Mouse (Mus musculus): ENCODE measurements at regions not wholly inside any gene's neighbourhood (a gene's known extent, or its start where the extent isn't known, plus 50 kb on each side); places are given as distances from the start of the nearest gene placed in this dataset.

GRCm38 (mm10) chr2:63513554-63514226 lies 329.6 kb upstream of the Kcnh7 start:
- 53% methylated on average over 1 of the region's 1 CpGs for WGBS
- Histone ChIP-seq H3K9me3 (ENCODE audit: control insufficient read depth, low read length) (no peaks in the 10 kb centered on the region), H3K9ac (ENCODE audit: low read length) (no peak overlapping the region), H3K36me3 (ENCODE audit: control insufficient read depth, insufficient read depth, low read length) (no peaks in the 10 kb centered on the region), H3K27ac (replicated peaks in 1 of 2; ENCODE audit: control insufficient read depth in 1 of 2, insufficient read depth in 1 of 2, low read depth in 2 of 2, low read length in 2 of 2) (no peak overlapping the region), H3K4me3 (ENCODE audit: control insufficient read depth in 1 of 2, insufficient read depth in 1 of 2, low read depth in 1 of 2, low read length in 2 of 2) (no peak overlapping the region), H3K27me3 (ENCODE audit: control insufficient read depth, insufficient read depth, low read length) (no peaks in the 10 kb centered on the region), H3K4me2 (ENCODE audit: low read length) (no peak overlapping the region), H3K4me1 (ENCODE audit: control insufficient read depth in 2 of 2, insufficient read depth in 2 of 2, low read length in 2 of 2) (no peaks in the 10 kb centered on the region)
- ATAC-seq (ENCODE audit: insufficient number of reproducible peaks, insufficient read depth, low FRiP score, low read depth) = no peak

- Histone ChIP-seq H3K36me3 (ENCODE audit: control insufficient read depth, insufficient read depth, low read length) (no peaks in the 10 kb centered on the region), H3K9me3 (ENCODE audit: control insufficient read depth, low read length) (no peaks in the 10 kb centered on the region), H3K27me3 (ENCODE audit: control insufficient read depth, insufficient read depth, low read length) (no peaks in the 10 kb centered on the region), H3K9ac (ENCODE audit: low read length) (no peak overlapping the region), H3K27ac (replicated peaks in 1 of 2; ENCODE audit: control insufficient read depth in 1 of 2, insufficient read depth in 1 of 2, low read depth in 2 of 2, low read length in 2 of 2) (no peak overlapping the region), H3K4me1 (ENCODE audit: control insufficient read depth in 2 of 2, insufficient read depth in 2 of 2, low read length in 2 of 2) (no peaks in the 10 kb centered on the region), H3K4me3 (ENCODE audit: control insufficient read depth in 1 of 2, insufficient read depth in 1 of 2, low read depth in 1 of 2, low read length in 2 of 2) (no peak overlapping the region), H3K4me2 (ENCODE audit: low read length) (no peak overlapping the region)
- WGBS = 10% methylated on average over 3 of the region's 3 CpGs
- ATAC-seq (ENCODE audit: insufficient number of reproducible peaks, insufficient read depth, low FRiP score, low read depth) = no peak
Measured at GRCm38 (mm10) chr2:63503939-63504338, 319.9 kb upstream of the Kcnh7 start.

GRCm38 (mm10) chr2:63476411-63476810 lies 292.3 kb upstream of the Kcnh7 start:
- no peak for ATAC-seq (ENCODE audit: insufficient number of reproducible peaks, insufficient read depth, low FRiP score, low read depth)
- Histone ChIP-seq H3K4me2 (ENCODE audit: low read length) (no peak overlapping the region), H3K4me3 (ENCODE audit: control insufficient read depth in 1 of 2, insufficient read depth in 1 of 2, low read depth in 1 of 2, low read length in 2 of 2) (no peak overlapping the region), H3K9me3 (ENCODE audit: control insufficient read depth, low read length) (no peaks in the 10 kb centered on the region), H3K27me3 (ENCODE audit: control insufficient read depth, insufficient read depth, low read length) (no peaks in the 10 kb centered on the region), H3K4me1 (ENCODE audit: control insufficient read depth in 2 of 2, insufficient read depth in 2 of 2, low read length in 2 of 2) (no peaks in the 10 kb centered on the region), H3K9ac (ENCODE audit: low read length) (no peak overlapping the region), H3K27ac (replicated peaks in 1 of 2; ENCODE audit: control insufficient read depth in 1 of 2, insufficient read depth in 1 of 2, low read depth in 2 of 2, low read length in 2 of 2) (no peak overlapping the region), H3K36me3 (ENCODE audit: control insufficient read depth, insufficient read depth, low read length) (no peaks in the 10 kb centered on the region)
- 63% methylated on average over 5 of the region's 5 CpGs for WGBS

- Histone ChIP-seq H3K27ac (replicated peaks in 1 of 2; ENCODE audit: control insufficient read depth in 1 of 2, insufficient read depth in 1 of 2, low read depth in 2 of 2, low read length in 2 of 2) (no peak overlapping the region), H3K4me2 (ENCODE audit: low read length) (no peak overlapping the region), H3K27me3 (ENCODE audit: control insufficient read depth, insufficient read depth, low read length) (no peaks in the 10 kb centered on the region), H3K4me3 (ENCODE audit: control insufficient read depth in 1 of 2, insufficient read depth in 1 of 2, low read depth in 1 of 2, low read length in 2 of 2) (no peak overlapping the region), H3K9me3 (ENCODE audit: control insufficient read depth, low read length) (no peaks in the 10 kb centered on the region), H3K9ac (ENCODE audit: low read length) (no peak overlapping the region), H3K36me3 (ENCODE audit: control insufficient read depth, insufficient read depth, low read length) (no peaks in the 10 kb centered on the region), H3K4me1 (ENCODE audit: control insufficient read depth in 2 of 2, insufficient read depth in 2 of 2, low read length in 2 of 2) (no peaks in the 10 kb centered on the region)
- no peak for ATAC-seq (ENCODE audit: insufficient number of reproducible peaks, insufficient read depth, low FRiP score, low read depth)
Measured at GRCm38 (mm10) chr2:63475255-63475654, 291.2 kb upstream of the Kcnh7 start.

GRCm38 (mm10) chr2:63473699-63474098 lies 289.6 kb upstream of the Kcnh7 start:
- Histone ChIP-seq H3K4me2 (ENCODE audit: low read length) (no peak overlapping the region), H3K4me1 (ENCODE audit: control insufficient read depth in 2 of 2, insufficient read depth in 2 of 2, low read length in 2 of 2) (no peaks in the 10 kb centered on the region), H3K27me3 (ENCODE audit: control insufficient read depth, insufficient read depth, low read length) (no peaks in the 10 kb centered on the region), H3K4me3 (ENCODE audit: control insufficient read depth in 1 of 2, insufficient read depth in 1 of 2, low read depth in 1 of 2, low read length in 2 of 2) (no peak overlapping the region), H3K27ac (replicated peaks in 1 of 2; ENCODE audit: control insufficient read depth in 1 of 2, insufficient read depth in 1 of 2, low read depth in 2 of 2, low read length in 2 of 2) (no peak overlapping the region), H3K36me3 (ENCODE audit: control insufficient read depth, insufficient read depth, low read length) (no peaks in the 10 kb centered on the region), H3K9ac (ENCODE audit: low read length) (no peak overlapping the region), H3K9me3 (ENCODE audit: control insufficient read depth, low read length) (no peaks in the 10 kb centered on the region)
- ATAC-seq (ENCODE audit: insufficient number of reproducible peaks, insufficient read depth, low FRiP score, low read depth) = no peak
- WGBS = 17% methylated on average over 2 of the region's 2 CpGs

- Histone ChIP-seq H3K4me1 (ENCODE audit: control insufficient read depth in 2 of 2, insufficient read depth in 2 of 2, low read length in 2 of 2) (no peaks in the 10 kb centered on the region), H3K4me2 (ENCODE audit: low read length) (no peak overlapping the region), H3K36me3 (ENCODE audit: control insufficient read depth, insufficient read depth, low read length) (no peaks in the 10 kb centered on the region), H3K27me3 (ENCODE audit: control insufficient read depth, insufficient read depth, low read length) (no peaks in the 10 kb centered on the region), H3K9me3 (ENCODE audit: control insufficient read depth, low read length) (no peaks in the 10 kb centered on the region), H3K9ac (ENCODE audit: low read length) (no peak overlapping the region), H3K4me3 (ENCODE audit: control insufficient read depth in 1 of 2, insufficient read depth in 1 of 2, low read depth in 1 of 2, low read length in 2 of 2) (no peak overlapping the region), H3K27ac (replicated peaks in 1 of 2; ENCODE audit: control insufficient read depth in 1 of 2, insufficient read depth in 1 of 2, low read depth in 2 of 2, low read length in 2 of 2) (no peak overlapping the region)
- 60% methylated on average over 2 of the region's 2 CpGs for WGBS
- no peak for ATAC-seq (ENCODE audit: insufficient number of reproducible peaks, insufficient read depth, low FRiP score, low read depth)
Measured at GRCm38 (mm10) chr2:63472248-63472647, 288.2 kb upstream of the Kcnh7 start.

GRCm38 (mm10) chr2:63459112-63459511 lies 275.0 kb upstream of the Kcnh7 start:
- H3K9ac ChIP-seq (ENCODE audit: low read length) = no peak overlapping the region
- no peaks in the 10 kb centered on the region for H3K9me3 ChIP-seq (ENCODE audit: control insufficient read depth, low read length)
- no peak overlapping the region for H3K4me2 ChIP-seq (ENCODE audit: low read length)
- no peak for ATAC-seq (ENCODE audit: insufficient number of reproducible peaks, insufficient read depth, low FRiP score, low read depth)
- no peaks in the 10 kb centered on the region for H3K36me3 ChIP-seq (ENCODE audit: control insufficient read depth, insufficient read depth, low read length)
- H3K4me1 ChIP-seq (ENCODE audit: control insufficient read depth in 2 of 2, insufficient read depth in 2 of 2, low read length in 2 of 2) = peaks cover 5 to 9% of the 10 kb centered on the region in 2 experiments; a peak in 2 of 4 replicates
- no peaks in the 10 kb centered on the region for H3K27me3 ChIP-seq (ENCODE audit: control insufficient read depth, insufficient read depth, low read length)
- H3K4me3 ChIP-seq (ENCODE audit: control insufficient read depth in 1 of 2, insufficient read depth in 1 of 2, low read depth in 1 of 2, low read length in 2 of 2) = no peak overlapping the region
- 82% methylated on average over 2 of the region's 2 CpGs for WGBS
- H3K27ac ChIP-seq (replicated peaks in 1 of 2; ENCODE audit: control insufficient read depth in 1 of 2, insufficient read depth in 1 of 2, low read depth in 2 of 2, low read length in 2 of 2) = no peak overlapping the region
